Mouse (Mus musculus) adrenal gland, postnatal 25 days (tissue): ENCODE measurements at regions not wholly inside any gene's neighbourhood (a gene's known extent, or its start where the extent isn't known, plus 50 kb on each side); places are given as distances from the start of the nearest gene placed in this dataset.

Experiments used
- DNase-seq: peaks from one replicate; pipeline ENCODE4 v3.0.0; 2021; ENCODE audit warnings: mixed read lengths

DNA sequence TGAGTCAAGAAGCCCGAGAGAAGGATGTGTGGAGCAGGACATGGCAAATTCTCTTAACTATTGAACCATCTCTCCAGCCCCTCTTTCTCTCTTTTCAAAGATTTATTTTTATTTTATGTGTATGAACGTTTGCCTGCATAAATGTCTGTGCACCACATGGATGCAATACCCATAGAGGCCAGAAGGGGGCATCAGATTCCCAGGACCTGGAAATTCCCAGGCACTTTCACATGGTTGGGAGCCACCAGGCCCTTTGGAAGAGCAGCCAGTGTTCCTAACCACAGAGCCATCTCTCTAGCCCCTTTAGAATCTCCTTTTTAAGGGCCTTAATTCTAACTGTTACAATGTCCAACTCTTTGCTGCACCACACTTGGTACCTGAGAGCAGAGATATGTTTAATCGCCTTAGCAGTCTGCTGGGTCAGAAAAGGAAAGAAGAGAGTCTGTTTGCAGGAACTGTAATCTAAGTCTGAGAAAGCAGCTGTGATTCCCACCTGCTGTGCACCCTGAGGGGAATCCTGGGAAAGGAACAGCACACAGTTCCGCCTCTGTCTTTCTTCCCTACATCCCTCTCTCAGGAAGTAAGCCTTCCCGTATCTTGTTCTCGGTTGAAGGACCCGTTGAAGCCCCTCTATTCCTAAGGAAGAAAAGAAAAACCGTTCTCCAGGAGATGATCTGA lies 186.8 kb downstream of the Katnal1 start:
- DNase-seq = no peak

DNA sequence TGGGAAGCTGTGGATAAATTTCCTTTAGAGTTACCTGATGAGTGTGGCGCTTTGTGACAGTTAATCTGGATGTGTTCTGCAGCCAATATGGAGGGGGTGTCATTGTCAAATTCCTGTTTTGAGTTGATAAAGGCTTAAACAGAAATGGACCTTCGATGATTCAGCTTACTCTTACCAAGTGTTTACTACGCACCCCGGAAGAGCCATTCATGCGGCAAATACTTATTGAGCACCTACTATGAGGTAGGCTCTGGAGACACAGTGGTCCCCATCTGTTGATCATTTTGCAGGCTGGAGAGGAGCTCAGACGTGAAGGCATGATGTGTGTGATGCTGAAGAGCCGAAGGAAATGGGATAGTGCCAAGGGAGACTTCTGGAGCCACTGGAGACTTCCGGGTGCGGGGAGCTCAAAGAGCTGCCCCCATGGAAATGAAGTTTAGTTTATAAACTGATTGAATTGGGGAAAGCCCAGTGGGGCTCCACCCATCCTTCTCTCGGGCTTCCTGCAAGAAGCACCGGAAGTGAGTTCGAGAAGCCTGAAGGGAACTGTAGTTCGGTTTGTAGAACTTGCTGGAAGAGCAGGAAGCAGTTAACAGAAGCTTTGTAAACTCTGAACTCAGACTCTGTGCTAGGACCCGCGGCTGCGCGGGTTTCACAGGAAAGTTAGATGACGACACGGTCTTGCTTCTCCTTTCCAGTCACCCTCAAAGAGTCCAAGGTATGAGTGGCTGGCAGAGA lies 187.7 kb downstream of the Katnal1 start:
- DNase-seq = no peak

DNA sequence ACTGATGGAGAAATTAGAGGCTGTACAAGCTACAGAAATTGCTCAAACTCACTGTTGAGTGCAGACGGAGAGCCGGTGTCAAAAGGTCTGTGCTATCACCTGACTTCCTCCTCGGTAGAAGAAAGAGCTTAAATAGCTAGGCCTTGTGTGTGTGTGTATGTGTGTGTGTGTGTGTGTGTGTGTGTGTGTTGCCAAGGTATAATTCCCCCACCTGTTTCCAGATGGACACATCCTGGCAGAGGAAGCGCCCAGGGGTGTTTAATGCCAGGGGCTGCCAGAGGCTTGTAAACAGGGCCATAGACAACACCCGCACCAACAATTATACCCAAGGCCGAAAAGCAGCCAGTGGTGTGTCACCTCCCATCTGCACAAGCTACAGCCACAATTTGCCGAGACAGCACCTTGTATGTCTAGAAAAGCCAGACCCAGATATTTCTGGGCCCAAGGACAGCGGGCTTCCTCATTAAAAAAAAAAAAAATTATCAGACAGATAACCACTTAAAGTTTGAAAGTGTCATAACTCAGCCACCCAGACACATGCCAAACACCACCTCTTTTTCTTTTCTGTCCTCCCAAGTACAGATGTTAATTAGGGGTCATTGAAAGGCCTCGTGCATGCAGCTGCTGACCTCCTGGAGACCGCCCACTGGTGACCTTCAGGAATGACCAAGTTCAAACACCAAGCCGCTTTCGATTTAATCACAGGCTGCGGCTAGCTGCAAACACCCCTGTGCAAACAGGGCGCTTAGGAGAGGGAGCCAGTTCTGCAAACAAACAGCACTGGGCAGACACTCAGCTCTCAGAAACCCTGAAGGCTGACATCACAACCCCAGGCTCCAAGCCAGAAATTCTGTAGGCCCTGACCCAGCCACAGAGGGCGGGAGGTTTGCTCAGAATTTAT lies 188.0 kb upstream of the Ubl3 start:
- DNase-seq = peak; percentile 75

DNA sequence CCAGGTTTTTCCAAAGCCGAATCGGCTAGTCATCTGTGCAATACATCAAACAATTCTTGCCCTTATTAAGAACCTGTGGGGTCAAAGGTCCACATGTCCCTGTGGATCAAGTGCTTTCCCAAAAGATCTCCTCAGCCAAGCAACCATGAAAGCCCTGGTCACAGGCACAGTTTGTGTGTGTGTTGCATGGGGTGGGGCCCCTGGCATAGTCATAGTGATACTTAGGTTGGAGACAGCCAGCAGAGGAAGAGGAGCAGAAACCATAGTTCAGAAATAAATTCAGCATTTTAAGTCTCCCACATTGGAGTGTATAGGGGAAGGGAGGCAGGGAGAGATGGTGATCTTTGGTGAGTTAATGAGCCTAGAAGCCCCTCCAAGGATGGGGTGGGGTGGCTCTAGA lies 187.1 kb upstream of the Ubl3 start:
- DNase-seq = no peak

DNA sequence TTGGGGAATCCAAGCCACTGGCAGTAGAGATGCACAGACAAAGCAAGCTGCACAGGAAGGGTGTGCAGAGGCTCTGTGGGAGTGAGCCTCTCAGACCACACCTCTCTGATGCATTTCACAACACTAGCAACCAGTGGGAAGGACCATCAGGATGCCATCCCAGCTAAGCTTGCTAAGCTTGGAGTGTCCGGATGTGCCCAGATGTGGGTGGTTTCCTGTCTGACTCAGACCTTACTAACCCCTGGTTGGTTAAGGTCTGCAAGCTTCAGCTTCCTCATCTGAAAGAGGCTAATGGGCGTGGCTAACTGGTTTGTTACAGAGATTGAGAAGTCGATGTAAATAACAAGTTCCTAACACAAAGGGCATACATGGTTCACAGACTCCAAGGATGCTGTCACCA lies 186.6 kb upstream of the Ubl3 start:
- DNase-seq = no peak

DNA sequence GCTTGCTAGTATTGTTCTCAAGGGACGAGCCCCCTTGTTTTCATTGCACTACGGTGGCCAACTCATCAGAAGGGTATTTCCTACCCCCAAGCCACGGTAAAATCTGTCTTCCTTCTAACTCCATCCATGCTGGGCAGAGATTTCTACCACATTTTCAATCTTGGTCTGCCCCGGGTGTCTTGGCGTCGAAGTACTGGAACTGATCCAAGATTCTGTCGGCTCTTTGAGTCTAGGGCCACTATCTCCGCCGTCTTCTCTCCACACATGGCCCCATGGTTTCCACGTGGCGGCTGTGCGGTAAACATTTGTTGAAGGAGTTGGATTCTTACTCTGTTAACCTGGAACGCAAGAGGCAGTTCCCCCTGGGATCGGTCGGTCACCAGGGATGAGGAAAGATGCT lies 177.0 kb upstream of the Ubl3 start:
- no peak for DNase-seq

DNA sequence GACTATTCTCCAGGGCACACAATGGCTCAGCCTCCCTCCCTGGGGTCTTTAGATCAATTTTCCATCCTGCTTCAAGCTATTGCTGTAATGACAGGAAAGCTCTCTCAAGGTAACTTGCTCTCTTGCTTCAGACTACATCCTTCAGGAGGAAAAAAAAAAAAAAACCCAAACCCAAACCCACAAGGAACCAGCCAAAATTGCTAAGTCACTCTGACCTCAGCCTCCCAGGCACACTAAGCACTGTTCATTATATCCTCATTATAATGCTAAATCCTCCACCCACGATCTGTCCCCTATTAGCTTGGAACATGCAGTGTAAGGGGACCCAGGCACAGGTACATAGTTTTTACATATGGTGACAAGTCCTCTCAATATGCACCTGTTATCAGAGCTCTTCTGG lies 175.9 kb upstream of the Ubl3 start:
- DNase-seq = no peak

DNA sequence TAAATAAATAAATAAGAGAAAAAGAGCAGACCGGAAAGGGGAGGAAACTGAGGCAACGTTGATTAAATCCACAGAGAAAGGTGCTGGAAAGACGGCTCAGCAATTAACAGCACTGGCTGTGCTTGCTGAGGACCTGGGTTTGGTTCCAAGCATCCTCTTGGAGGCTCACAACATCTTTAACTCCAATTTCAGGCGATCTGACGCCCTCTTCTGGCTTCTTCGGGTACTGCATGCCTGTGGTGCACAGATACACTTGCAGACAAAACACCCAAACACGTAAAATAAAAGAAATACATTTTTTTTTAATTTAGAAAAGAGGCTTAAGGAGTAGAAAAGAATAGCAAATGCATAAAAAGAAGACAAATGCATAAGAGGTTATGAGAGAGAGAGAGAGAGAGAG lies 173.9 kb upstream of the Ubl3 start:
- no peak for DNase-seq

DNA sequence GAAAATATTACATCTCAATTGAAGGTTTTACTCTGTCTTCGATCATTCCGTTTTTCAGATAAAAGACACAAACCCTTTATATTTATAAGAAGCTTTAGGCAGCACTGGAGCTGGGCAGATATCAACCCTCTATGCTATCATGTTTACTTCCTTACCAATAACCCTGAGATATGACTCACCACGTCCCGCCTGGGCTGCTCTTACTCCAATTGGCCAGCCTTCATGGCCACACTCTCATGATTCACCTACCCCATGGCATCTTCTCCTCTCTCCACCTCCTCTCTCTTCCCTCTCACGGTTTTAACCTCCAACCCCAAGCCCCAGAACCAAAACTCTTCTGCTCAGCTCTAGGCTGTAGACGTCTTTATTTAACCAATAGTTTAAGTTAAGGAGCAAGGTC lies 171.9 kb upstream of the Ubl3 start:
- DNase-seq = peak; percentile 50

DNA sequence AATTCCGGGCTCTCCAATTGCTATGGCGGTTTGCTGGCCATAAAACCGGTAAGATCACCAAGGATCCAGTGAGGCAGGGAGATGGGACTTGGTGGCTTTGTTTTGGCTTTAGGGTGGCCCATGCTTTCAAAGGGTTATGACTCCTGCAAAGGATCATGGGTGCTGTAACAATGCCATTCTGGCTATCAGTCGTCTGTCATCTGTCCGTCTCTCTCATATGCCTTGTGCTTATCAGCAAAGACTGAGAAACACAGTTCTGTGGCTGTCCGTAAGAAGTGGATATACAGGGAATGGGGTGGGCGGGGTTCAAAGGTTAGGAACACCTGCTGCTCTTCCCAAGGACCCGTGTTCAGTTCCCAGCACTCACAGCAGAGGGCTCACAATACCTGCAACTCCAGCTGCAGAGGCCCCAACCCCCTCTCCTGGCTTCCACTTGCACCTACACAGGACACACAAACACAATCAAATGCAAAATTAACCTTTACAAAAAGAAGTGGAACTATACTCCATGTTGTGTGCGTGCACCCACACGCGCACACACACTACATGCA lies 171.2 kb upstream of the Ubl3 start:
- no peak for DNase-seq

DNA sequence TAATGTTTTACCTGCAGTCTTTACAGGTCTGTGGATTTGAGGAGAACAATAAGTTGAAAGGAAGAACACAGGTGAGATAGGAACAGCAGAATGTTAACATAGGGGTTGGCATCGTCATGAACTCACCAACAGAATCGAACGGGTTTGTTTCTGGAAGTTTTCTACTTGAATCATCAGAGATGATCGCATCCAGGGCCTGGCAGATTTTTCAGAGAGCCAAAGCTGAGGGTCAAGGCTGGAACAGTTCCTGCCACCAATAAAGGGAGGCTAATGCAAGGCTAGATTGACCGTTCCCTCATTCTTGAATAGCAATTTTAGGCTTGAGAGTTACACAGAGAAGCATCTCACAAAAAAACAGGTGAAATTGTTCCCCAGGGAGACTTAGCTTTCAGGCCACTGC lies 168.0 kb upstream of the Ubl3 start:
- no peak for DNase-seq

DNA sequence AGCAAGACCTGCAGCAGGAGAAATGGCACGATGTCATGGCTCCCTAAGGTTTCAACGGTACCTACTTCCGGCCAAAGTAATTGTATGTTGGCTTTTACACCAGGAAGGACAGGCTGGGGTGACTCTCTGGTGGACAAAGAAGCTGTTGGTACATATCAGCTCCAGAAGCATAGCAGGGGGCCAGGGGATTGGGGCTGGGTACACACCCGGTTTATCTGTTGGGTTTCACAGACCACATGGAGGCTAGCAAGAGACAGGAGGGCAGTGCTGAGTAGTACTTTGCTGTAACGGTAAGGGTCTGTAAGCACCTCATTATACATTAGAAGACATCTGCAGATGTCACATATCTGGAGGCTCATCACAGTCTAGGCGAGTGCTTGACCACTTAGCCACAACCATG lies 164.0 kb upstream of the Ubl3 start:
- DNase-seq = no peak

DNA sequence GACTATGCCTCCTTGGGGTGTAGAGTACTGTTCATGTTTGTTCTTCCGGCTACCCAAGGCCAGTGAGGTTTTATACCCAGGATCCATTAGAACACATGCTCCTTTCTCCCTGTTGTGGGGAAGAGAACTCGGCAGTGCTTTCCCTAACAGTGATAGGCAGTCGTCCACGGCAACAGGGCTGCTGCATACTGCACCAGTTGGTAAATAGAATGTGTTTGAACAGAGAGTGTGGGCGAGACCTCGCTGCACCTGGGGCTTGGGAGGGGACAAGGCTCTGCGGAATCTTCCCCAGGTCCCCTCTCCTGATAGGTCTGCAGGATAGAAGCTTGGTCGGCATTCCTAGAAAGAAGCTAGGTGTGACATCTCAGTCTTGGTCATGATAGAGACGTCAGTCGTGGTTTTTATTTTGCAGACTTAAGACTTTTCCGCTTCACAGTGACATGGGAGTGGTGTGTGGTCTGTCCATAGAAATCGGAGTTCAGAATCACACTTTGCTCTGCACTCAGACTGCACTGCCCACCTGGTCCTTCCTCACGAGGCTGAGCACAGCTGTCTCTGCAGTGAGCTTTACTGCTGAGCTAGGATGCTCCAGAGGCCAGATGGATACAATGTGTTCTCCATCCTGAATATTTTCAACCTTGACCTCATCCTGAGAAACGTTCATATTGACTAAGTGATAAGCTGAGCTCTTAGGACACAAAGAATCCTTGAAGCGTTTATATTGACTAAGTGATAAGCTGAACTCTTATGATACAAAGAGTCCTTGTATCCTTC lies 162.8 kb upstream of the Ubl3 start:
- no peak for DNase-seq

DNA sequence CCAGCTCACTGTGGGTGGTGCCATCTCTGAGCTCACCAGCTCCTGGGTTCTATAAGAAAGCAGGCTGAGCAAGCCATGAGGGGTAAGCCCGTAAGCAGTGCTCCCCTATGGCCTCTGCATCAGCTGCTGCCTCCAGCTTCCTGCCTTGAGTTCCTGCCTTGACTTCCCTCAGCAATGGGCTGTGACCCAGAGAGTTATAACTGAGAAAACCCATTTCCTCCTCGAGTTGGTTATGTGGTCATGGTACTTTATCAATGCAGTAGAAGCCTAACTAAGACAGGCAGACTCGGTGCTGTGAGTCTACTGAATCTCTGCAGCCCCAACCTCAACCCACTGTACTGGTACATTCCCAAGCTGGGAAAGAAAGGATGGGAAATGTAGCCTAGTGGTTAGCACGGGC lies 162.2 kb upstream of the Ubl3 start:
- no peak for DNase-seq

DNA sequence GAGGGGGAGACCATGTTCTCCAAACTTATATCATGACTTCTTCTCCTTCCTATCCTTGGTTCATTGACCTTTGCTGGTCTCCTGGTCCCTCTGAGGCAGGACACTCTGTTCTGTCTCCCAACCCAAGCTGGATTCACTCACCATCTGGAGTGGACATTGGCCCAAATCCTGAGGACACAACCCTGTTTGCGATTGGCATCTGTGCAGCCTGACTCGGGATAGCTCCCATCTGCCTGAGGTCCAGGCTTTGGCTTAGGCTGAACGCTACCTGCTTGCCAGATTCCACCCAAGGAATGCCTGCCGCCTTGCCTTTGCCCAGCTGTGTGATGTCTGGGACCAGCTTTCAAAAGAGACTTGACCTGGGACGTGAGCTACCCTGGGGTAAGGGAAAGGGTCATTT lies 161.2 kb upstream of the Ubl3 start:
- DNase-seq = no peak

DNA sequence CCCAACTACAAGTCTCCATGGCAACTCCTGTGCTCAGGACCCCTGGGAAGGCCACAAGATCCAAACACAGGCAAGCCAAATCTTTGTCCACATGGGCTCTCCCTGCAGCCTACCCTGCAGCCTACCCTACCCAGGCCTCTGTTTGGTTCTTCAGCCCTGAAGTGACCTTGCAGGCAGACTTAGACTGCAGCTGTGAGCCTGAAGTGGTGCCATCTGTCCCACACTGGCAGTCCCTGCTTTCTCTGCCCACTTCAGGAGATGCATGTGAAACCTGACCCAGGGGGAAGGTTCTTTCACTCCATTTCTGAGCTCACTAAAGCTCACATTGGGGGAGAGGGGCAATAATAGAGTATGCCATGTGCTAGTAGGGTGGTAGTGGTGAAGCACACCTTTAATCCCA lies 160.4 kb upstream of the Ubl3 start:
- DNase-seq = no peak

DNA sequence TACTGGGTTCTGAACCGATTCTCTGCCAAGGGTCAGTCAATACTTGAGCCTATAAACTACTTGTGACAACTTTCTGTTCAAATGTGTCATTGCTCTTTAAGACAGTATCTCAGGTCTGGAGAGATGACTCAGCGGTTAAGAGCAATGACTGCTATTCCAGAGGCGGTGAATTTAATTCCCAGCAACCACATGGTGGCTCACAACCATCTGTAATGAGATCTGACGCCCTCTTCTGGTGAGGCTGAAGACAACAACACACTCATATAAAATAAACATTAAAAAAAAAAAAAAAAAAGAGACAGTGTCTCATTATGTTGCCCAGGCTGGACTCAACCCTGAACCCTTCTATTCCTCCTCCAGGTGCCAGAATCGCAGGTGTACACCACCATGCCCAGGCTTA lies 159.0 kb upstream of the Ubl3 start:
- DNase-seq = no peak

DNA sequence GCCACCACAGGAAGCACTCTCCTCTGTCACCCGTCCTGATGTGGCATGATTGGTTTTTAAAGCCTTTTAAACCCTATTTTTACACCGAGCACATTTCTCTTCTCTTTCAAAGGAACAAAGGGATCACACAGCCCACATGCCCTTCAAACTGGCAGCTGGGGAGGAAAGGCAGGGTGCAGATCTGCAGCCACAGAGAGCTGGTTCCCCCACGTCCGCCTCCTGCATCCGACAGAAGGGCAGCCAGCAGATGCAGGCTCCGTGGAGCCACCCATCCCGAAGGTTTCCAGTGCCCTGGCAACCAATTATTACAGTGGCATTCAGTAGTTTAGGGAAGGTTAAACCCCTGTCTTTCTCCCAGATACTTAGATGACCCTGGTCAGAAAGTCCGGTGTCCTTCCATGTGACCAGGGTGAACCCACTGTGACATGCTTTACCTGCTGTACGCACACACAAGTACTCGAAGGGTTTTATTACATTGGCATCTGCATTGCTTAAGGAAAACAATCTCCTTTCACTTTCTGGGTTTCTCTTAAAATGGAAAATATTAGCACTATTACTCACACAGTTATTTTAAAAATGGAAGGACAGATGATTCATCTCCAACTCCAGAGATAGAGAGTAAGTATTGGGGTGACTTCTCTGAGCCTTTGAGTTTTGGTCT lies 156.7 kb upstream of the Ubl3 start:
- peak; percentile 28 for DNase-seq

DNA sequence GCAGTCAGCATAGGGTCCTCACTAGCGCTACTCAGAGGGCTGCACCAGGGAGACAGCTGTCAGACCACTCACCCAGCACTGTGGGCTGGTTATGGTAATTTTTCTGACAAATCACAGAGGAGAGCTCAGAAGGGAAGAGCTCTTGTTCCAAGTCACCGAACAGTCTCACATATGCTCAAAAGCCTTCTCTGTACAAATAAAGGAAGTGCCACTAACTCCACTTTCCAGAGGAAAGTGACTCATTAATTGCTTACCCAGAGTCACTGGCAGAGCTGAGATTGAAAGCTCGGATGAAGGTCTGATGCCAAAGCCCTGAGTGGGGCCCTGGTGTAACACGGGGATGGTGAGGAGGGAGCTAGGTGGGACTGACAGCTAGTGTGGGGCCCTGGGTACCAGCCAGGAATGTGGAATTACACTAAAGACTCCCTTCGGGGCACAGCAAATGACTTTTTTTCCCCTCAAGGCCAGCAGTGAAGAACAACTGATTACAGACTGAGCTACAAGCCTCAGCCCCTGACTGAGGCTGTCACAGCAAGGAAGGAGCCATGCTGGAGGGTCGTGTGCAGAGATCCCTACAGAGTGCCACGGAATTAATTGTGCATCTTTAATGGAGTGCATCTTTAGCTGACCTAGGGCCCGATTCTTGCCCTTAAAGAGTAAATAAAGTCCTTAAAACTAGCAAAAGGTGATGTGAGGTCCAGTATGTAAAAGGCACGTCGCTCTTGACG lies 155.6 kb upstream of the Ubl3 start:
- DNase-seq = peak; percentile 50

DNA sequence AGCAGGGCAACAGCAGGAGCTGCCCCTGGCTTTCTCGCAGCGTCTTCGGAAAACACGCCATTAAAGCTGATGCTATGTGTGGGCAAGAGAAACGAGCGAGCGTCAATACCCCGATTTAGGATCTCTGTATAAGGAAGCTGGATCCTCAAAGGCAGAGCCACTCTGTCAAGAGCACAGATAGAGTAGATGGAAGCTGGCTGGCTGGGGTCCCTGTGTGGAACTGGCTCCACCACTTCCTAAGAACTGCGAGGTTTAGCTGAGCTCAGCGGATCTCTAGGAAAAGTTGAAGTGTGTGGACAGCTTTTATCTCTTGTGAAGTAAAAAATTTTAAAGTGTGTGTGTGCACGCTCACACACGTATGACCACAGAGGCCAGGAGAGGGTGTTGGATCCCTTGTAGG lies 154.7 kb upstream of the Ubl3 start:
- no peak for DNase-seq
